Mouse (Mus musculus) right cerebral cortex, postnatal 25 days (tissue): ENCODE data around the gene Cnpy1.

Experiments
- DNase-seq: peaks from one replicate; pipeline ENCODE4 v3.0.0; 2022

The Cnpy1 gene

DNA sequence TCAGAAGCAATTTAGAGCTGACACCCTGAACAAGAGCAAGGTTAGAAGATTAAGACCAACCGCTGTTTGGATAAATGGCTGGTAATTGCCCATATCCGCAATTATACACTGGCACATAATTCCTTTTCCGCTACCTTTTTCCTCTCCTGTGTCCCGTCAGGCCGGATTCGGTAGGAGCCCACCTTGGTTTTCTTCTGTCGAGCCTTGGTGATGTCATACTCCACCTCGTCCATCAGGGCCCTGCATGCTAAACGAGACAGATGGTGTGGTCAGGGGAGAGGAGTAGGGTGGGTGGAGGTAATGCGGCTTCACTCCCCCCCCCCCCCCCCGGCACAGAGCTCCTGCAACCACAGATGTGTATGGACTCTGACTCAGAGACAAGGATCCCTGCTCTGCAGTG is at the start of gene Cnpy1:
Gene Cnpy1, minus strand, starts transcription at position 233 of the 400 bp plus-strand sequence.
- no peak for DNase-seq

- peak; percentile 79 for DNase-seq
Measured at GRCm38 (mm10) chr5:28293990-28294389, 48.4 kb upstream of the Cnpy1 start.

- no peak for DNase-seq
Measured at GRCm38 (mm10) chr5:28292281-28292680, 46.7 kb upstream of the Cnpy1 start.

DNA sequence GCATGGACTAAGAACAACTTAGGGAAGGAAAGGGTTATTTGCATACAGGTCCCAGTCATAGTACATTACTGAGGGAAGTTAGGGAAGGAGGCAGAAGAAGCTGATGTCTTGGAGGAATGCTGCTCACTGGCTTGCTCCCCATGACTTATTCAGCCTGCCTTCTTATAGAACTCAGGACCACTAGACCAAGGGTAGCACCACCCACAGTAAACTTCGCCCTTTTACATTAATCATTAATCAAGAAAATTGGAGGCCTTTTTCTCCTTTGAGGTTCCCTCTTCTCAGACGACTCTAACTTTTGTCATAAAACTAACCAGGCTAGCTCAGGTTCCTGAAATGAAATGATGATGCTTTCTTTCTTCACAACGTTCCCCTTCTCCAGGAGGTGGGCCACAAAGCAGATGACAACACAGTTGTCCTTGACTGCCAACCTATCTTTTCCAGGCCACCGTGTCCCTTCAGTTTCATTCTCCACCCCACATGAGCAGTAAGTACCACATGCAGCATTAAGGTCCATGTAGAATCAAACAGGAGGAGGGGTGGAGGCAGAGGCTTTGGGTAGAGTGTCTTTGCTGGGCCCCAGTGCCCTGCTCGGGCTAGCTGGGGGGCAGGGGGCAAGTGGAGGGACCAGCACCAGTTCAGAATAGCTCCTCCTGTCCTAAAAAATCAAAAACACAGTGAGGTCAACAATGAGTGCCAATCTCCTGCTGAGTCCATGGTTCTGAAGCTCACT is 45.7 kb upstream of the Cnpy1 start:
- no peak for DNase-seq

DNA sequence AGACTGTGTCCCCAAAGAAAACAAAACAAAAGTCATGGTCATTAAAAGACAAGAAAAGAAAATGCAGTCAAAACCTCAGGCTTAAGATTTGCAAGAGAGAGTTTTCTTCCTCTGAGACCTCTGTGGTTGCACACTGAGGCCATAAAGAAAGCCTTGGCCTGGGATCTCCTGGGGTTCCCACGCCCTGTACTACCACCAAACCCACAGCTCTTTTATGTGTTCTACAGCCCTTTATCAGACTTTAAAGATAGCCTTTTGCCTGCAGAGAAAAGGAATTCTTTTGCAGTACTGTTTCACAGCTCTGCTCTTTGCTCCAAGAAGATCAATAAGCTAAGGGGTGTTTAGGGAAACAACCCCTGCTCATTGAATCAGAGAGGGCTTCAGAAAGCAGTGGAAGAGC is 45.0 kb upstream of the Cnpy1 start:
- no peak for DNase-seq

DNA sequence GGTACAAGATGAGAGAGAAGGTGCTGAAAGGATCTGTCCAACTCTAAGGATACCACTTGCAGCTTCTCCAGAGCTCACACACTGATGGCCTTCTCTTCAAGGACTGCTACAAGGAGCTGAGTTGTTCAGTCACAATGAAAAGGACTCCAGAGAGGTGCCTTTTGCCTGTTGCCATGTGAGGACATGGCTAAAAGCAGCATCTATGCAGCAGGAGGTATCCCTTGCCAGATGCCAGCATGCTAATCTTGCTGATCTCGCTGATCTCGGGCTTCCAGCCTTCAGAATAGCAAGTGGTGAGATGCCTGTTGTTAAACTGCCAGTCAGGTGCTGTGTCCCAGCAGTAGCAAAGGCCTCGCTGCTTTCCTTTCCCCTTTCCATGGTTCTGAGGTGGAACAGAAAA is 43.5 kb upstream of the Cnpy1 start:
- no peak for DNase-seq

DNA sequence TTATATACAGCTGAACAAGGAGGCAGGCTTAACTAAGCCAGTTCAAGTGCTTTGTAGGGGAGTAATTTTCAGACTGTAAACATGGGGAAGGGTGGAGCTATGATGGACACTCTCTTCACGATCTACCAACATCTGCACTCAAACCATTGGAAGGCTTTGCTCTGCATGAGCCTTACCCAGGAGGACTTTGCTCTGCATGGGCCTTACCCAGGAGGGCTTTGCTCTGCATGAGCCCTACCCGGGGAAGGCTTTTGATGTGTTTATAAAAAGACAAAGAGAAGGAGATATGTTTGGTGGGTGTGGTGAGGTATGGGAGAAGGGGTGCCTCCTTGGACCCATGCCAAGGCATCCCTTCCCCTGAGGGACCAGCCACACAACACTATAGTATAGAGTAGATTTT is 31.7 kb upstream of the Cnpy1 start:
- no peak for DNase-seq

DNA sequence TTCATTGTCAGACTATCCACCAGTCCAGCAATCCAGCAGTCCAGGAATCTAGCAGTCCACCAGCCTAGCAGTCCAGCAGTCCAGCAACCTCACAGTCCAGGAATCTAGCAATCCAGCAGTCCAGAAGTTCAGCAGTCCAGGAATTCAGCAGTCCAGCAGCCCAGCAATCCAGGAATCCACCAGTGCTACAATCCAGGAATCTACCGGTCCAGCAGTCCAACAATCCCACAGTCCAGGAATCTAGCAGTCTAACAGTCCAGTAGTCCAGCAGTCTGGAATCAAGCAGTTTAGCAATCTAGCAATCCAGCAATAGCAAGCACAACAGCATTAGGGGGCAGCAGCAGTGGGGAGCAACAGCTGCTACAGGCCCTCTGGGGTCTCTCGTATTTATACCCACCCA is 27.2 kb upstream of the Cnpy1 start:
- DNase-seq: no peak

- DNase-seq: no peak
Measured at GRCm38 (mm10) chr5:28269469-28269991, 23.9 kb upstream of the Cnpy1 start.

DNA sequence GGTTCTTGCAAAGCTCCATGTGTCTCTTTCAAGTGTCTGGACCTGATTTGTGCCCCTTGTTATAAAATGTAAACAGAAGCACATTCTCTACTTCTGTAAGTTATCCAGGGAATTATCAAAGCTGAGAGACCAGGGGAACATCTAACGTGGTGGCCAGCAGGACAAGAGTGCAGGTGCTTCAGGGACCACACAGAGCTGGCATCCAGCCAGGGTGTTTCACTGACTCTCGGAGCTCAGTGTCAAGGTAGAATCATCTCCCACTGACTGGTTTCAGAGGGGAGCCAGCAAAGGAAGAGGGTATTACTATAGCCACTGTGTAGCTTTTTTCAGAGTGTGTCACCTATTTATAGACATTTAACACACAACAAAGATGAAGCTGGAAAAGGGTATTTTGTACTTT is 22.0 kb upstream of the Cnpy1 start:
- DNase-seq: no peak

- DNase-seq: no peak
Measured at GRCm38 (mm10) chr5:28265653-28266052, 20.0 kb upstream of the Cnpy1 start.

GRCm38 (mm10) chr5:28263852-28264251 is 18.2 kb upstream of the Cnpy1 start:
- no peak for DNase-seq

DNA sequence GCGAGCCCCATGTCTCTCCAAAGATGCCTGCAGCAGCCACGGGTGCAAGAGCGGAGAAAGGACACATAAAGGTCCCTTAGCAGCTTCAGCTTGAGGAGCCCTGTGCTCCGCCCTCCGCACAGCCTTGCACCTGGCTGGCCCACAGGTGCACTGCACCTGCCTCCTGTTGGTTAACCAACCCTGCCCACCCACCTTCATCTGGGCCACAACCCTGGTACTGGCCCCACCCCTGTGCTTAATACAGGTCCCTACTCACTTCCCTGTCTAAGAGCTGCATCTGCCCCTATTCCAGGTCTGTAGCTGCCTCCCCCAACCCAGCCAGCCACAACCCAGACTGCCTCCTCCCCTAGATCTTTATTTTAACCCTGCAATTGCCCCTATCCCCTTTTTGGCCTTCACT is 16.5 kb upstream of the Cnpy1 start:
- no peak for DNase-seq

DNA sequence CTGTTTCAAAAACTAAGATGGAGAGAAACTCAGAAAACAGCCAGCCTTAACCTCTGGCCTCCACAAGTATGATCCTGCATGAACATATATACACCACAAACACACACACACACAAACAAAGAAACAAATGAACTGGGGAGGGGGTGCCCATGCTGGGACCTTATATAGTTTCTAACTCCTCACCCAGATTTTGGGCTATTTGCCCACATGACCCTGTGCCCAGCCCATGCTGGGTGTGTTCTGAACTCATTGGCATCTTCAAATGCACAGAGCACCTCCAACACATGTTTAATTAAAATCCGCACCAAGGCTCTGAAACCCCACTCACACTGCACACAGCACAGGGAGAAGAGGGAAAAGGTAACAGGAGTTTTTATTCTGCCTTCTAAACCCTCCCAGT is 14.3 kb upstream of the Cnpy1 start:
- no peak for DNase-seq

DNA sequence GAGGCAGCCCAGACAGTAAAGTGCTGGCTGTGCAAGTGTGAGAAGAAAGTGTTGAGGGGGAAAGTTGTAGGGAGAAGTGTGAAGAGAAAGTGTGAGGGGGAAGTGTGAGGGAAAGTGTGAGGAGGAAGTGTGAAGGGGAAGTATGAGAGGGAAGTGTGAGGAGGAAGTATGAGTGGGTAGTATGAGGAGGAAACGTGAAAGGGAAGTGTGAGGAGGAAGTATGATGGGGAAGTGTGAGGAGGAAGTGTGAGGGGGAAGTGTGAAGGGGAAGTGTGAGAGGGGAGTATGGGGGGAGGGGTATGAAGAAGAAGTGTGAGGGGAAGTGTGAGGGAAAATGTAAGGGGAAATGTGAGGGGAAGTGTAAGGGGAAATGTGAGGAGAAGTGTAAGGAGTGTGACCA is 13.8 kb upstream of the Cnpy1 start:
- DNase-seq: no peak

DNA sequence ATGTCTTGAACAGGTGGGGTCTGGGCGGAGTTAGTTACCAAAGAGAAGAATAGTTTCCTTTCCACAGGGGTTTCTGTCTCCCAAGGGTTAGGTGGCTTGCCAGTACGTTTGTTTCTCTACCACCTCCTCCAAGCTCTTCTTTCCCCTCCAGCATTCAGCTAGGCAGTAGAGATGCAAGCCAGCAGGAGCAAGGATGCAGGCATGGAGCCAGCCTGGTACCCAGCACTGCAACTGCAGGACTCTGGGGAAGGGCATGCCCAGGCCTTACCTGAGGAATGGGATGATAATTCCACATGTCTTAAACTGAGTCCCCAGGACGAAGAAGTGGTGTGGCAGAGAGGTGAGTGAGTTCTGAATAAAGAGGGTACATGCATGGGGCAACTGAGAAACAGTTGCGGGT is 12.2 kb upstream of the Cnpy1 start:
- no peak for DNase-seq

GRCm38 (mm10) chr5:28252999-28253398 is 7.4 kb upstream of the Cnpy1 start:
- no peak for DNase-seq

GRCm38 (mm10) chr5:28252260-28252659 is 6.7 kb upstream of the Cnpy1 start:
- no peak for DNase-seq

DNA sequence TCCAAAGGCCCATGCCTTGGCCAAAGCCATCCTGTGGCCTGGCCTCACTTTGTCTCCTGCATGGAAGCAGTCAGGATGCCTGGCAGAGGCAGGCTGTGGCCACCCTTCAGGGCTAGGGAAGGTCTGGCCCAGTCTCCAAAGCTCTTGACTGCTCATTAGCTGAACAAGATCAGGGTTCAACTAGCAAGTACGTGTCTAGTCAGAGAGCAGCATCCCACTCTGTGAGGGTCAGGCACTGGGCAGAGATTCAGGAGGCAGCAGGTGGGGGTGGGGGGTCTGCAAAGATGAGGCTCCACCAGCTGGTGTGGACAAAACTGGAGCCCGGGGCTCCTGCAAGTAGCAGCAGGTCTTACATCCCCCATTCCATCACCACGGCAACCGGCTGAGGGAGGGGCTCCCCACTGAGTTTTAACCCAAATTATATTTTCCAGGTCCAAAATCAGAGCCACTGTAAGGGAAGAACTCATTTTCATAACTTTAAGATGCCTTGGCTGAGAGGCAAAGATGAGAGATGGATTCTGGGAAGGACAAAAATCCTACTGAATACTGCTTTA is 5.7 kb upstream of the Cnpy1 start:
- no peak for DNase-seq

DNA sequence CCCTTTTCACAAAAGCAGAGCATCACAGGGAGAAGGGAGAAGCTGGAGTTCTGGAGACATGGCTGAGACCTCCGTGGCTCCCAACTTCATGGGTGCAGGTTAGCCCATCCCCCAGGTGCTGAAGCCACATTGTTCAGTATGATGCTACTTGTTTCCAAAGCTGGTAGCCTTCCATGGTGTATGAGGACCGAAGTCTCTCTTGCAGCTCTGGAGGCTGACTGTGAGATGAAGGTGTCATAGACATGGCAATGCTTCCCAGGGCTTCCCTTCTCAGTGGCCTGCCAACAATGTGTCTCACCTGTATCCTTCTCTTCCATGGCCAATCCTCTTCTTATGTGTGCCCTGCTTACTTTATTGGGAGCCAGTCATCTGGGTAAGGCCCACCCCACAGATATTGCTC is 4.9 kb upstream of the Cnpy1 start:
- no peak for DNase-seq

DNA sequence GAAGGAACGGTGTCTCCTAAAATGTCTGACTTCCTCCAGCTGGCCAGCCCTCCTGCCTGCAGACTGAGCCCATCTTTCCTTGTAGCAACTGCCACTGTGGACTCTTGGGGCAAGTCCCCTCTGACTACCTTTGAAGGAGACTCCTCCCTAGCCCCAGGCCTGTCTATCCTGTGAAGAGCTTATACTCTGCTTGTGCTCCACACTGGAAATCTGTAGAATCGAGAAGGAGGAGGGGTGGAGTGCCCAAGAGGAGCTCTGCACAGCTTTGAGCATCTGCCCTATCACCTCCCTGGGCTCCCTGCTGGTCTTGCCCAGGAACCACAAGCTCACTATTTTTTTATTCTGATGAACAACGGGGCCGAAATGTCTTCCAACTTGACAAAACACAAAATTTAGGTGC is 485 bp downstream of the Cnpy1 start:
- DNase-seq: no peak

GRCm38 (mm10) chr5:28243501-28244177 is 2.0 kb downstream of the Cnpy1 start:
- DNase-seq: no peak

DNA sequence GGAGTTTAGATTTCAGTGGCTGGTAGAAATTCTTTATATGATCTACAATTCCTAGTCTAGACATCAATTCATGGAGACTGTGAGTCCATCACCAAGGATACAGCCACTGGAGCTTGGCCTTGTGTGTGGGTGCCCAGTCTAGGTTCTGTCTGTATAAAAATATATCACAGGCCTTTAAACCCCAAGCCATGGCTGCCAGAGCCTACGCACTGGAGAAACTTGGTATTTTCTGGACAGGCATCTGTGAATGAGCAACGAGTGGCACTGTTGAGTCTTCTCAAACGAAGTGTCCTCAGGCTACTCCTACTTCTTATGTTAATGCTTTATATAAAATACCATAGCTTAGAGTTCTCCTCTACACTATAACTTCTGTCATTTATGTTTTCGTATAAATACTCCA is 4.2 kb downstream of the Cnpy1 start:
- DNase-seq: no peak

GRCm38 (mm10) chr5:28239829-28240228 is 5.8 kb downstream of the Cnpy1 start:
- DNase-seq: no peak
